Mouse (Mus musculus) liver, embryonic 14.5 days (tissue): Measurements from ENCODE around the gene Wfdc13. TPM values are rescaled to one million over a fixed set of nuclear protein-coding genes. Genes with fewer than 3 reads are reported as not detected.
A peak's percentile ranks its signal among the peaks of the same experiment; 100 is the strongest.

ENCODE experiments used
- ATAC-seq: fragments of 200-750 bp; cut with Nextera tagmentation; 2 replicates; pipeline ENCODE4 v1.8.0; 2017; ENCODE audit warnings: moderate number of reproducible peaks, mild to moderate bottlenecking, moderate library complexity; ENCODE audit not compliant: insufficient read depth
- DNase-seq, 3 experiments: peaks; one replicate each; pipeline ENCODE4 v3.0.0-alpha.2; 2012 to 2013; ENCODE audit warnings: low read depth in 3 of 3, low spot score in 3 of 3
- H3K27ac ChIP-seq: fragments of 300-500 bp; sonication (generic); 2 replicates; pipeline ENCODE4 v1.5.1; 2014; ENCODE audit warnings: moderate library complexity, mild to moderate bottlenecking, control low read depth, inconsistent platforms
- H3K27me3 ChIP-seq: fragments of 300-500 bp; sonication (generic); 2 replicates; pipeline ENCODE4 v1.6.1; 2014; ENCODE audit warnings: mild to moderate bottlenecking, low read length, moderate library complexity; ENCODE audit not compliant: control insufficient read depth, insufficient read depth
- H3K36me3 ChIP-seq: fragments of 300-500 bp; sonication (generic); replicated peaks from 2 replicates; pipeline ENCODE4 v1.6.1; 2014; ENCODE audit warnings: low read depth; ENCODE audit not compliant: control insufficient read depth, insufficient read depth
- H3K4me1 ChIP-seq, 2 experiments: fragments of 200-500 bp in 1 of 2; fragments of 300-500 bp in 1 of 2; sonication (generic) in 1 of 2; replicated peaks; 2 replicates each; pipeline ENCODE4 v1.6.1; 2012 to 2014; ENCODE audit warnings: antibody characterized with exemption in 1 of 2, inconsistent platforms in 1 of 2, low read length in 1 of 2; ENCODE audit not compliant: control insufficient read depth in 2 of 2, insufficient read depth in 2 of 2
- H3K4me2 ChIP-seq: fragments of 300-500 bp; sonication (generic); 2 replicates; pipeline ENCODE4 v1.6.1; 2014; ENCODE audit warnings: low read depth, mild to moderate bottlenecking, control low read depth, moderate library complexity
- H3K4me3 ChIP-seq, 2 experiments: fragments of 200-500 bp in 1 of 2; fragments of 300-500 bp in 1 of 2; sonication (generic) in 1 of 2; 2 replicates each; pipeline ENCODE4 v1.5.1; 2012 to 2014; ENCODE audit warnings: low read depth in 2 of 2, low read length in 2 of 2, mild to moderate bottlenecking in 2 of 2, control low read depth in 1 of 2, inconsistent platforms in 1 of 2, moderate library complexity in 1 of 2; ENCODE audit not compliant: insufficient read depth in 1 of 2
- H3K9ac ChIP-seq: fragments of 300-500 bp; sonication (generic); replicated peaks from 2 replicates; pipeline ENCODE4 v1.6.1; 2014; ENCODE audit warnings: mild to moderate bottlenecking, control low read depth, moderate library complexity
- H3K9me3 ChIP-seq: fragments of 300-500 bp; sonication (generic); 2 replicates; pipeline ENCODE4 v1.6.1; 2016; ENCODE audit warnings: low read length, mixed read lengths; ENCODE audit not compliant: control insufficient read depth
- CTCF ChIP-seq: IDR thresholded peaks from 2 replicates; pipeline ENCODE4 v1.5.1; 2016; ENCODE audit warnings: antibody characterized with exemption, low read depth, control low read depth
- EP300 ChIP-seq: IDR thresholded peaks from 2 replicates; pipeline ENCODE4 v1.6.1; 2016; ENCODE audit warnings: antibody characterized with exemption, low read depth
- WGBS: fragments of 180-500 bp; shearing (Covaris S2); extraction: QIAGEN DNeasy Blood & Tissue Kit; methylation state at CpG from one replicate; pipeline ENCODE4 v1.1.7; 2014; ENCODE audit not compliant: insufficient replicate concordance; 5-methylcytosine and 5-hydroxymethylcytosine counted together
- polyA plus RNA-seq, 2 experiments: library from polyadenylated mRNA; depleted of rRNA in 1 of 2; stranded (reverse) in 1 of 2; unstranded in 1 of 2; fragments of >200 nt; fragmentation: Nextera tagmentation in 1 of 2; extraction: Ambion mirVana in 1 of 2; gene quantifications; 2 replicates each; pipeline versions ENCODE4 v1.2.1 to v1.2.3; 2012 to 2014

The Wfdc13 gene
- polyA plus RNA-seq, 2 experiments = not detected

- no peak for DNase-seq
- 8% methylated on average over 11 of the region's 11 CpGs for WGBS
- TF ChIP-seq EP300 (no peak), CTCF (peak; percentile 89)
Observed at GRCm38 (mm10) chr2:164655858-164656257, 29.0 kb upstream of the Wfdc13 start, which contains the start of gene Wfdc10. Gene Wfdc10, plus strand, starts transcription at chr2:164656046.

DNA sequence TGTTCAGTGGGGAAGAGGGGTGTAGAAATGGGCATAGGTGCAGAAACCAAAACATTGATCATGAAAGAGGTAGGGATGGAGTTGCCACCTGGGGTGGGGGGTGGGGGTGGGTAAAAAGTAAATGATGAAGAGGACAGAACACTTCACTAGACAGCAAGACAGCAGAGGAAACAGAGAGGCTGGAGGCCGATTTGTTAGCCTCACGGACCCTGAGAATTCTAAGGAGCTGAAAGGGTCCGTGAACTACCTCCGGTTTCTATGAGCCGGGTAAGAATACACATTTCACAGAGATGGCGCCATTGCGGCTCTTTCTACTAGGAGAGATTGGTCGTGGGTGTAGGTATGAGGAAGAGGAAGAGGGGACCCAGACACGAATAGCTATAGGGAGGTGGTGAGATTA lies 28.4 kb upstream of the Wfdc13 start, which contains the start of gene Wfdc9:
Gene Wfdc9, minus strand, starts transcription at position 101 of the 400 bp plus-strand sequence.
- WGBS = 61% methylated on average over 9 of the region's 9 CpGs
- ATAC-seq (no peak), DNase-seq (no peak)
- Histone ChIP-seq H3K4me1 (no peaks in the 10 kb centered on the region), H3K4me2 (no peak within 1 kb of the TSS), H3K9me3 (no peaks in the 10 kb centered on the region), H3K27ac (no peak within 1 kb of the TSS), H3K27me3 (no peaks in the 10 kb centered on the region), H3K9ac (no peak within 1 kb of the TSS), H3K36me3 (no peaks in the 10 kb centered on the region), H3K4me3 (no peak within 1 kb of the TSS)
- no peak for TF ChIP-seq EP300
- no peak for TF ChIP-seq CTCF

More at GRCm38 (mm10) chr2:164655858-164656257, 29.0 kb upstream of the Wfdc13 start, which contains the start of gene Wfdc10:
- Histone ChIP-seq H3K27ac (no peak within 1 kb of the TSS), H3K9me3 (no peaks in the 10 kb centered on the region), H3K4me2 (no peak within 1 kb of the TSS), H3K4me3 (no peak within 1 kb of the TSS), H3K9ac (no peak within 1 kb of the TSS), H3K4me1 (no peaks in the 10 kb centered on the region), H3K36me3 (no peaks in the 10 kb centered on the region), H3K27me3 (no peaks in the 10 kb centered on the region)
- ATAC-seq = no peak

GRCm38 (mm10) chr2:164664851-164665250 lies 20.1 kb upstream of the Wfdc13 start:
- WGBS = 56% methylated on average over 7 of the region's 7 CpGs
- no peak overlapping the region for H3K4me2 ChIP-seq
- TF ChIP-seq EP300 (no peak), CTCF (no peak)
- H3K4me1 ChIP-seq = no peaks in the 10 kb centered on the region
- H3K9me3 ChIP-seq = no peaks in the 10 kb centered on the region
- H3K9ac ChIP-seq = no peak overlapping the region
- H3K27me3 ChIP-seq = no peaks in the 10 kb centered on the region
- DNase-seq (no peak), ATAC-seq (no peak)
- H3K4me3 ChIP-seq = no peak overlapping the region
- H3K36me3 ChIP-seq = no peaks in the 10 kb centered on the region
- no peak overlapping the region for H3K27ac ChIP-seq

DNA sequence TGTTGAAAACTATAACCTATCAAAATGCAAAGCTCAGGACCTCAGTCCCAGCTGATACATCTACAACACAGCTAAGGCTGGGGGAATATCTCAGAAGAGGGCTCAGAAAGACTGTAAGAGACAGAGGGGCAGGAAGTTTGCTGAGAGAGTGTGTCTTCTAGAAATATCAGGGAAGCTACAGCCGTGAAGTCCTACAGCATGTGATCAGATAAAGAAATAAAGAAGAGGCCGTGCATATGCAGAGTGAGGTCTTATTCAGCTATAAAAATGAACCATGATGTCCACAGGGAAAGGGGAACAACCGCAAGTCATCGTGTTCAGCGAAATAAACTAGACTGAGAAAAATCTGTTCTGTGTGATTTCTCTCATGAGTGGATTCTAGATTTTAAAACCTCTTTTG lies 14.6 kb upstream of the Wfdc13 start:
- DNase-seq (no peak), ATAC-seq (no peak)
- Histone ChIP-seq H3K27me3 (no peaks in the 10 kb centered on the region), H3K4me3 (no peak overlapping the region), H3K27ac (no peak overlapping the region), H3K9me3 (no peaks in the 10 kb centered on the region), H3K4me2 (no peak overlapping the region), H3K9ac (no peak overlapping the region), H3K36me3 (no peaks in the 10 kb centered on the region), H3K4me1 (no peaks in the 10 kb centered on the region)
- 52% methylated on average over 5 of the region's 5 CpGs for WGBS
- TF ChIP-seq EP300 (no peak), CTCF (no peak)

DNA sequence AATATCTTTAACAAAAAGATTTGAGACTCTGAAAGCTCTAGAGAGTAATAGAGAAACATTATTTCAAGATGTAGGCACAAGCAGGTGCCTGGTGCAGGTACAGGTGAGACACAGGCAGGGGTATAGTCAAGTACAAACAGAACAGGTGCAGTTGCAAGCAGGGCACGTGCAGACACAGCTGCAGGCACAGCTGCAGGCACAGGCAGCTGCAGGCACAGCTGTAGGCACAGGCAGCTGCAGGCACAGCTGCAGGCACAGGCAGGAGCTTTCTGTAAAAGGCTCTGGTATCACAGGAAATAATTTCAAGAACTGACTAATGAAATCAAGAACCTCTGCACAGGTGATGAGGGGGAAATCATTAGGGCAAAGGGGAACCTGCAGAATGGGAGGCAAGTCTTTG lies 14.0 kb upstream of the Wfdc13 start:
- Histone ChIP-seq H3K27ac (no peak overlapping the region), H3K36me3 (no peaks in the 10 kb centered on the region), H3K4me1 (no peaks in the 10 kb centered on the region), H3K4me3 (no peak overlapping the region), H3K9ac (no peak overlapping the region), H3K4me2 (no peak overlapping the region), H3K9me3 (no peaks in the 10 kb centered on the region), H3K27me3 (no peaks in the 10 kb centered on the region)
- 19% methylated on average over 1 of the region's 1 CpGs for WGBS
- DNase-seq (no peak), ATAC-seq (no peak)
- TF ChIP-seq CTCF (no peak), EP300 (no peak)
